Mouse (Mus musculus) bone marrow macrophage, adult 2 months (primary cell): ENCODE data around the gene Ralgps1.

ENCODE experiments used
- CTCF ChIP-seq: IDR thresholded peaks from 2 replicates; pipeline ENCODE4 v1.5.1; 2012; ENCODE audit warnings: low read depth, mild to moderate bottlenecking, low read length, moderate library complexity
- POLR2A ChIP-seq: IDR thresholded peaks from 2 replicates; pipeline ENCODE4 v1.6.1; 2012; ENCODE audit warnings: mild to moderate bottlenecking, low read depth, low read length, borderline replicate concordance

DNA sequence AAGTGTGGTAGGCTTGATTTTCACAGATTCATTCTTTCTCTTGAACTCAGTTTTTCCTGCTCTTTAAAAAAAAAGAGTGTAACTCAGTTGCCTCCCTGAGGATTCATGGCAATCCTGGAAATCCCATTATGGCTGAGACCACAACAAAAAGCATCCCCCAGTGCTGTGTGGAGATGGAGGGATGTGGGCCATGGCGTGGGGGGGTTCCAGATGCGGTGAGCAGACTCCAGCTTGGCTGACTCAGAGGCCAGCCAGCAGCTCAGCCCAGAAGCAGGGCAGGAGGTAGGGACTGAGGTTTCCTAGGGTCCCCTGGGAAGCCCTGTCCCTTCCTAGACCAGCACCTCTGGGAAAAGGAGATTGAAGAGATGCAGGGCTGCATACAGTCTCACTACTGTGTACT lies 194.4 kb downstream of the Ralgps1 start:
- no peak for TF ChIP-seq POLR2A
- no peak for TF ChIP-seq CTCF
